Mouse (Mus musculus) MEL (cell line): ENCODE results near the gene Lypd5. TPM values are rescaled to one million over a fixed set of nuclear protein-coding genes. Genes with fewer than 3 reads are reported as not detected.

Experiments
- DNase-seq: peaks from one replicate; pipeline ENCODE4 v3.0.0; 2011; ENCODE audit warnings: low read depth, low spot score
- H3K27ac ChIP-seq: 2 replicates; pipeline ENCODE4 v1.5.1; 2012; ENCODE audit warnings: low read depth, mild to moderate bottlenecking, control low read depth, low read length, moderate library complexity; ENCODE audit not compliant: control insufficient read depth
- H3K27me3 ChIP-seq, 2 experiments: fragments of 150-350 bp in 1 of 2; sonication (generic) in 1 of 2; 2 replicates each; pipeline ENCODE4 v1.6.1; 2012; ENCODE audit warnings: low read length in 2 of 2, mild to moderate bottlenecking in 2 of 2, improper control_type of control experiment in 1 of 2, moderate library complexity in 1 of 2; ENCODE audit not compliant: insufficient read depth in 2 of 2, control insufficient read depth in 1 of 2
- H3K36me3 ChIP-seq, 2 experiments: 2 replicates each; pipeline ENCODE4 v1.6.1; 2012 to 2014; ENCODE audit warnings: low read length in 2 of 2, improper control_type of control experiment in 1 of 2, inconsistent platforms in 1 of 2, mild to moderate bottlenecking in 1 of 2; ENCODE audit not compliant: insufficient read depth in 2 of 2, control insufficient read depth in 1 of 2
- H3K4me1 ChIP-seq, 2 experiments: fragments of 150-350 bp in 1 of 2; sonication (generic) in 1 of 2; 2 replicates each; pipeline ENCODE4 v1.6.1; 2012; ENCODE audit warnings: low read length in 2 of 2, improper control_type of control experiment in 1 of 2, mild to moderate bottlenecking in 1 of 2; ENCODE audit not compliant: insufficient read depth in 2 of 2, control insufficient read depth in 1 of 2
- H3K4me3 ChIP-seq, 2 experiments: fragments of 150-350 bp in 1 of 2; sonication (generic) in 1 of 2; 2 replicates each; pipeline ENCODE4 v1.5.1; 2012; ENCODE audit warnings: low read depth in 2 of 2, low read length in 2 of 2, mild to moderate bottlenecking in 2 of 2, moderate library complexity in 2 of 2, control low read depth in 1 of 2, improper control_type of control experiment in 1 of 2; ENCODE audit not compliant: control insufficient read depth in 1 of 2, insufficient read depth in 1 of 2
- H3K79me2 ChIP-seq: 2 replicates; pipeline ENCODE4 v1.6.1; 2012; ENCODE audit warnings: mild to moderate bottlenecking, low read length, moderate library complexity; ENCODE audit not compliant: control insufficient read depth, poor library complexity, insufficient read depth
- H3K9ac ChIP-seq: 2 replicates; pipeline ENCODE4 v1.6.1; 2012; ENCODE audit warnings: low read depth, mild to moderate bottlenecking, control low read depth, low read length, moderate library complexity; ENCODE audit not compliant: control insufficient read depth, poor library complexity, severe bottlenecking
- H3K9me3 ChIP-seq: fragments of 150-350 bp; sonication (generic); replicated peaks from 2 replicates; pipeline ENCODE4 v1.6.1; 2012; ENCODE audit warnings: mild to moderate bottlenecking, low read length, improper control_type of control experiment, moderate library complexity; ENCODE audit not compliant: insufficient read depth
- CHD1 ChIP-seq: IDR thresholded peaks from 2 replicates; pipeline ENCODE4 v1.6.1; 2012; ENCODE audit warnings: low read depth, mild to moderate bottlenecking, inconsistent platforms, low read length, improper control_type of control experiment
- CHD2 ChIP-seq: IDR thresholded peaks from 2 replicates; pipeline ENCODE4 v1.6.1; 2011; ENCODE audit warnings: low read length, improper control_type of control experiment
- CTCF ChIP-seq, 3 experiments: IDR thresholded peaks in 2 of 3; conservative IDR thresholded peaks in 1 of 3; 2 replicates each; pipeline ENCODE4 v1.5.1; 2011 to 2012; ENCODE audit warnings: low read length in 3 of 3, low read depth in 2 of 3, mild to moderate bottlenecking in 2 of 3, improper control_type of control experiment in 1 of 3, inconsistent platforms in 1 of 3, mixed read lengths in 1 of 3, moderate library complexity in 1 of 3; ENCODE audit not compliant: control insufficient read depth in 1 of 3, insufficient read depth in 1 of 3, poor library complexity in 1 of 3, severe bottlenecking in 1 of 3
- EP300 ChIP-seq, 2 experiments: IDR thresholded peaks; 2 replicates each; pipeline ENCODE4 v1.6.1; 2011; ENCODE audit warnings: improper control_type of control experiment in 2 of 2, low read length in 2 of 2, low read depth in 1 of 2, mild to moderate bottlenecking in 1 of 2
- ETS1 ChIP-seq: IDR thresholded peaks from 2 replicates; pipeline ENCODE4 v1.6.1; 2012; ENCODE audit warnings: low read depth, mild to moderate bottlenecking, inconsistent platforms, low read length, improper control_type of control experiment, moderate library complexity
- HCFC1 ChIP-seq: IDR thresholded peaks from 2 replicates; pipeline ENCODE4 v1.6.1; 2012; ENCODE audit warnings: low read depth, mild to moderate bottlenecking, inconsistent platforms, low read length, improper control_type of control experiment, moderate library complexity
- JUND ChIP-seq: IDR thresholded peaks from 2 replicates; pipeline ENCODE4 v1.6.1; 2011; ENCODE audit warnings: low read depth, mild to moderate bottlenecking, improper control_type of control experiment, low read length
- MAX ChIP-seq: IDR thresholded peaks from 2 replicates; pipeline ENCODE4 v1.6.1; 2011; ENCODE audit warnings: low read length, improper control_type of control experiment
- MAZ ChIP-seq: IDR thresholded peaks from 2 replicates; pipeline ENCODE4 v1.6.1; 2012; ENCODE audit warnings: low read depth, mild to moderate bottlenecking, inconsistent platforms, low read length, improper control_type of control experiment
- MXI1 ChIP-seq: IDR thresholded peaks from 2 replicates; pipeline ENCODE4 v1.6.1; 2011; ENCODE audit warnings: mild to moderate bottlenecking, low read depth, low read length, improper control_type of control experiment
- MYB ChIP-seq: IDR thresholded peaks from 2 replicates; pipeline ENCODE4 v1.6.1; 2011; ENCODE audit warnings: mild to moderate bottlenecking, low read depth, low read length, improper control_type of control experiment
- MYC ChIP-seq: IDR thresholded peaks from 2 replicates; pipeline ENCODE4 v1.6.1; 2011; ENCODE audit warnings: low read depth, mild to moderate bottlenecking, low read length, improper control_type of control experiment, moderate library complexity
- NELFE ChIP-seq: IDR thresholded peaks from 2 replicates; pipeline ENCODE4 v1.6.1; 2011; ENCODE audit warnings: low read depth, low read length, improper control_type of control experiment
- POLR2A ChIP-seq, 2 experiments: IDR thresholded peaks; 2 replicates each; pipeline ENCODE4 v1.6.1; 2011 to 2012; ENCODE audit warnings: low read length in 2 of 2, mild to moderate bottlenecking in 2 of 2, control low read depth in 1 of 2, improper control_type of control experiment in 1 of 2, low read depth in 1 of 2, moderate library complexity in 1 of 2; ENCODE audit not compliant: control insufficient read depth in 1 of 2, insufficient read depth in 1 of 2, poor library complexity in 1 of 2
- POLR2AphosphoS2 ChIP-seq: IDR thresholded peaks from 2 replicates; pipeline ENCODE4 v1.6.1; 2011; ENCODE audit warnings: low read length, improper control_type of control experiment
- SIN3A ChIP-seq: IDR thresholded peaks from 2 replicates; pipeline ENCODE4 v1.6.1; 2012; ENCODE audit warnings: low read length, improper control_type of control experiment, inconsistent platforms
- TBP ChIP-seq: IDR thresholded peaks from 2 replicates; pipeline ENCODE4 v1.8.0; 2011; ENCODE audit warnings: low read depth, low read length, improper control_type of control experiment
- TCF12 ChIP-seq: IDR thresholded peaks from 2 replicates; pipeline ENCODE4 v1.6.1; 2014; ENCODE audit warnings: low read depth, mild to moderate bottlenecking, inconsistent platforms, low read length, improper control_type of control experiment, moderate library complexity
- USF1 ChIP-seq: IDR thresholded peaks from 2 replicates; pipeline ENCODE4 v1.6.1; 2014; ENCODE audit warnings: low read depth, mild to moderate bottlenecking, inconsistent platforms, low read length, improper control_type of control experiment, moderate library complexity
- ZKSCAN1 ChIP-seq: IDR thresholded peaks from 2 replicates; pipeline ENCODE4 v1.6.1; 2012; ENCODE audit warnings: low read depth, mild to moderate bottlenecking, inconsistent platforms, low read length, improper control_type of control experiment, moderate library complexity
- ZMIZ1 ChIP-seq: IDR thresholded peaks from 2 replicates; pipeline ENCODE4 v1.6.1; 2012; ENCODE audit warnings: low read depth, mild to moderate bottlenecking, inconsistent platforms, low read length, improper control_type of control experiment, moderate library complexity
- polyA plus RNA-seq, 2 experiments: library from polyadenylated mRNA; stranded (reverse) in 1 of 2; unstranded in 1 of 2; fragments of >175 nt in 1 of 2; fragments of >200 nt in 1 of 2; gene quantifications; 2 replicates each; pipeline versions ENCODE4 v1.2.1 to v1.2.4; 2012; ENCODE audit warnings: low replicate concordance in 2 of 2, low read depth in 1 of 2; ENCODE audit not compliant: insufficient read length in 2 of 2, insufficient read depth in 1 of 2, missing spikeins in 1 of 2
- total RNA-seq: library from RNA; depleted of rRNA; stranded (reverse); fragments of 300-350 nt; gene quantifications from 2 replicates; pipeline ENCODE4 v1.2.3, GENCODE M21; 2012

The Lypd5 gene
- total and polyA plus RNA-seq, 3 experiments, result not detected

DNA sequence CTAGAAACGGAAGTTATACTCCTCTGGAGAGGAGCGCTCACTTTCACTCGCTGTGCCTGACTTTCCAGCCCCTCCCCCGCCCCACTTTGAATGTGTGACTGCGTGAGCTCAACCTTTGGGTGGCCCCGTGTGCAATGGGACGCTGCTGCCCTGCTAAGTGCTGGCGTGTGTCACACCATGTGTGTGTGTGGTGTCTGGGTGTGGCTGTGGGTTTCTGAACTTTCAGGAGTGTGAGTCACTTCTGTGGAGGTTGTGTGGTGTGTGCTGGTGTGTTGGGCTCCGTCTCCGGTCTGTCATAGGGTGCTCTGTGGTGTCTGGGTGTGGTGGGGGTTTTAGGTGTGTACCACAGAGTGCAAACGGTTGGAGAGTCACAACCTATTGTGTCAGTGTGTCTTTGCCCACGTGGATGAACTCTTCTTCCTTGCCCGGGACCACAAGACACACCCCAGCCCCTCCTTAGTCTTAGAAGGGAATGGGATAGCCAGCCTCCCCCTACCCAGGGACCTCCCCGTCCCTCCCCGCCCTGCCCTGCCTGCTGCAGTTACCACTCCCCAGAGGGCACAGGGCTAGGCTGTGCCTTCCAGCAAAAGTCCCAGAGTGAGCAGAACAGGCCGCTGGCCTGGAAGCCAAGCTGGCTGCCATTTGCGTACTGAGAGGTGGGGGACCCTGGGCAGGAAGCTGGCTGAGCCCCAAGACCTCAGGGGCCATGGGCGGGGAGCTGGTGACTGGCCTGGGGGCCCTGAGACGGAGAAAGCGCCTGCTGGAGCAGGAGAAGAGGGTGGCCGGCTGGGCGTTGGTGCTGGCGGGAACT is 20.9 kb downstream of the Lypd5 start, which contains the start of gene Kcnn4:
TSS of gene Kcnn4 (plus strand) at position 533 of the 811 bp plus-strand sequence.
- Histone ChIP-seq H3K4me3 (peak within 1 kb of the TSS; percentile 74 to 90), H3K9me3 (no peaks in the 10 kb centered on the region), H3K4me1 (peaks cover 11 to 65% of the 10 kb centered on the region in 2 experiments; a peak in 3 of 4 replicates), H3K36me3 (peaks cover 0 to 16% of the 10 kb centered on the region in 2 experiments; a peak in 3 of 4 replicates), H3K27me3 (no peaks in the 10 kb centered on the region), H3K9ac (peak within 1 kb of the TSS; percentile 95), H3K27ac (peak within 1 kb of the TSS; percentile 97), H3K79me2 (peaks cover 43% of the 10 kb centered on the region)
- 0 out of 2 replicates have a peak, but pooled peaks have one; percentile 47 for TF ChIP-seq NELFE
- peak; percentile 80 for TF ChIP-seq MAX
- TF ChIP-seq MXI1, result peak; percentile 95
- peak; percentile 11; the same call in 1 of the 2 replicates for TF ChIP-seq CHD2
- TF ChIP-seq TBP, result 0 out of 2 replicates have a peak, but pooled peaks have one; percentile 4
- TF ChIP-seq ETS1, result peak; percentile 44
- TF ChIP-seq JUND, result no peak
- TF ChIP-seq POLR2A (IDR thresholded peaks at IDR 0.05; ENCODE audit: control insufficient read depth in 1 of 2, insufficient read depth in 1 of 2, low read depth in 1 of 2, low read length in 2 of 2, poor library complexity in 1 of 2), result peak; percentile 67 to 79; a peak in 3 of 4 replicates
- peak; percentile 79; the same call in 1 of the 2 replicates for TF ChIP-seq POLR2AphosphoS2
- TF ChIP-seq CHD1, result no peak
- TF ChIP-seq CTCF (IDR thresholded peaks at IDR 0.05 in 2 of 3, conservative IDR thresholded peaks at IDR 0.05 in 1 of 3; ENCODE audit: control insufficient read depth in 1 of 3, insufficient read depth in 1 of 3, low read depth in 2 of 3, low read length in 3 of 3, poor library complexity in 1 of 3, severe bottlenecking in 1 of 3), result no peak
- TF ChIP-seq MYB, result no peak
- peak; percentile 47 for TF ChIP-seq TCF12
- TF ChIP-seq MYC, result peak; percentile 71
- TF ChIP-seq HCFC1, result 0 out of 2 replicates have a peak, but pooled peaks have one; percentile 15
- TF ChIP-seq EP300 (IDR thresholded peaks at IDR 0.05; ENCODE audit: low read depth in 1 of 2, low read length in 2 of 2), result peak in 1 of 2 experiments; percentile 49; a peak in 1 of 4 replicates
- peak; percentile 65 for TF ChIP-seq USF1
- TF ChIP-seq ZMIZ1, result no peak
- TF ChIP-seq ZKSCAN1, result no peak; the same call in 1 of the 2 replicates
- peak; percentile 82 for TF ChIP-seq SIN3A
- TF ChIP-seq MAZ, result peak; percentile 64; the same call in 1 of the 2 replicates
- peak; percentile 86 for DNase-seq
